Mouse (Mus musculus): ENCODE results near the gene Nphs2. TPM values are rescaled to one million over a fixed set of nuclear protein-coding genes. Genes with fewer than 3 reads are reported as not detected.
A peak's percentile ranks its signal among the peaks of the same experiment; 100 is the strongest.
"Not testable (repeated sequence)": the region's sequence is repeated elsewhere in the genome, so short reads cannot be mapped to it uniquely, and the experiment has no call there.

The Nphs2 gene
- total RNA-seq (2021) = under 1 TPM; 0.51 to 0.70 TPM
- long read RNA-seq, experiment 1, partial matches to known transcripts = 0 of 2 reads
- long read RNA-seq, experiment 1, other reads (novel, unspliced or antisense) = 0 of 2 reads
- long read RNA-seq, experiment 2, partial matches to known transcripts = 0 of 1 reads
- long read RNA-seq, experiment 2, other reads (novel, unspliced or antisense) = 0 of 1 reads

- TF ChIP-seq CTCF (IDR thresholded peaks at IDR 0.05) = no peak
- Histone ChIP-seq H3K27ac (no peak within 1 kb of the TSS), H3K4me3 (no peak within 1 kb of the TSS)
- intact Hi-C loops (cut with DNase I) = no loop called here
- DNase-seq (ENCODE audit: extremely low spot score in 1 of 2, low spot score in 2 of 2) = no peak
These were observed at the start of gene Nphs2 for GRCm38 (mm10) chr1:156310630-156311029. Gene Nphs2, plus strand, starts transcription at chr1:156310727.

GRCm38 (mm10) chr1:156263352-156263751, 47.2 kb upstream of the Nphs2 start:
- intact Hi-C loops (cut with DNase I) = loop anchor here (2.0 kb wide), 1 partner anchor 277 kb away; no protein-coding TSS in a partner anchor
- Histone ChIP-seq H3K4me3 (no peak overlapping the region), H3K27ac (no peak overlapping the region)
- peak; percentile 41 to 74 for DNase-seq (ENCODE audit: extremely low spot score in 1 of 2, low spot score in 2 of 2)
- TF ChIP-seq CTCF (IDR thresholded peaks at IDR 0.05) = peak; percentile 97

GRCm38 (mm10) chr1:156263946-156264345, 46.6 kb upstream of the Nphs2 start:
- Histone ChIP-seq H3K27ac (no peak overlapping the region), H3K4me3 (no peak overlapping the region)
- no peak for TF ChIP-seq CTCF (IDR thresholded peaks at IDR 0.05)
- DNase-seq (ENCODE audit: extremely low spot score in 1 of 2, low spot score in 2 of 2) = no peak
- intact Hi-C loops (cut with DNase I) = loop anchor here (2.0 kb wide), 1 partner anchor 277 kb away; no protein-coding TSS in a partner anchor

- H3K27ac ChIP-seq; DNase-seq (ENCODE audit: extremely low spot score in 1 of 2, low spot score in 2 of 2); intact Hi-C loops (cut with DNase I); H3K4me3 ChIP-seq: not testable (repeated sequence)
These were observed 42.0 kb upstream of the Nphs2 start for GRCm38 (mm10) chr1:156268546-156268945.

GRCm38 (mm10) chr1:156270471-156270870, 40.1 kb upstream of the Nphs2 start:
- no peak for TF ChIP-seq CTCF (IDR thresholded peaks at IDR 0.05)
- Histone ChIP-seq H3K27ac (no peak overlapping the region), H3K4me3 (no peak overlapping the region)
- DNase-seq (ENCODE audit: extremely low spot score in 1 of 2, low spot score in 2 of 2) = no peak
- intact Hi-C loops (cut with DNase I) = no loop called here

GRCm38 (mm10) chr1:156271654-156272053, 38.9 kb upstream of the Nphs2 start:
- no peak overlapping the region for H3K27ac ChIP-seq
- intact Hi-C loops (cut with DNase I) = no loop called here
- H3K4me3 ChIP-seq = no peak overlapping the region
- TF ChIP-seq CTCF (IDR thresholded peaks at IDR 0.05) = no peak
- DNase-seq (ENCODE audit: extremely low spot score in 1 of 2, low spot score in 2 of 2) = no peak

GRCm38 (mm10) chr1:156273647-156274046, 36.9 kb upstream of the Nphs2 start:
- no peak overlapping the region for H3K27ac ChIP-seq

GRCm38 (mm10) chr1:156280131-156280530, 30.4 kb upstream of the Nphs2 start:
- no peak for DNase-seq (ENCODE audit: extremely low spot score in 1 of 2, low spot score in 2 of 2)
- Histone ChIP-seq H3K4me3 (no peak overlapping the region), H3K27ac (no peak overlapping the region)
- TF ChIP-seq CTCF (IDR thresholded peaks at IDR 0.05) = no peak
- intact Hi-C loops (cut with DNase I) = no loop called here

More at GRCm38 (mm10) chr1:156273647-156274046, 36.9 kb upstream of the Nphs2 start:
- intact Hi-C loops (cut with DNase I) = no loop called here
- no peak for DNase-seq (ENCODE audit: extremely low spot score in 1 of 2, low spot score in 2 of 2)
- no peak overlapping the region for H3K4me3 ChIP-seq
- no peak for TF ChIP-seq CTCF (IDR thresholded peaks at IDR 0.05)

GRCm38 (mm10) chr1:156284207-156284606, 26.3 kb upstream of the Nphs2 start:
- intact Hi-C loops (cut with DNase I) = no loop called here
- Histone ChIP-seq H3K4me3 (no peak overlapping the region), H3K27ac (no peak overlapping the region)
- DNase-seq (ENCODE audit: extremely low spot score in 1 of 2, low spot score in 2 of 2) = no peak
- TF ChIP-seq CTCF (IDR thresholded peaks at IDR 0.05) = no peak

GRCm38 (mm10) chr1:156284851-156285540, 25.5 kb upstream of the Nphs2 start:
- no peak for TF ChIP-seq CTCF (IDR thresholded peaks at IDR 0.05)
- intact Hi-C loops (cut with DNase I) = no loop called here
- Histone ChIP-seq H3K4me3 (no peak overlapping the region), H3K27ac (no peak overlapping the region; the same call in 1 of the 2 replicates)
- peak in 1 of 2 experiments; percentile 31 for DNase-seq (ENCODE audit: extremely low spot score in 1 of 2, low spot score in 2 of 2)

- intact Hi-C loops (cut with DNase I) = no loop called here
- Histone ChIP-seq H3K4me3 (no peak overlapping the region), H3K27ac (peak overlapping the region; percentile 15; the same call in 1 of the 2 replicates)
- TF ChIP-seq CTCF (IDR thresholded peaks at IDR 0.05) = no peak
- no peak for DNase-seq (ENCODE audit: extremely low spot score in 1 of 2, low spot score in 2 of 2)
These were observed 25.0 kb upstream of the Nphs2 start for GRCm38 (mm10) chr1:156285541-156285896.

GRCm38 (mm10) chr1:156288556-156289221, 21.8 kb upstream of the Nphs2 start:
- no peak for TF ChIP-seq CTCF (IDR thresholded peaks at IDR 0.05)
- no peak overlapping the region for H3K4me3 ChIP-seq
- intact Hi-C loops (cut with DNase I) = no loop called here
- no peak for DNase-seq (ENCODE audit: extremely low spot score in 1 of 2, low spot score in 2 of 2)
- no peak overlapping the region for H3K27ac ChIP-seq

- DNase-seq (ENCODE audit: extremely low spot score in 1 of 2, low spot score in 2 of 2); H3K4me3 ChIP-seq; H3K27ac ChIP-seq; intact Hi-C loops (cut with DNase I): not testable (repeated sequence)
These were observed 21.3 kb upstream of the Nphs2 start for GRCm38 (mm10) chr1:156289222-156289587.
